Mouse (Mus musculus) thymus, postnatal 10 days (tissue): Measurements from ENCODE around the gene Chd4.
"Not testable (repeated sequence)": the region's sequence is repeated elsewhere in the genome, so short reads cannot be mapped to it uniquely, and the experiment has no call there.

Source experiments
- DNase-seq, 2 experiments: peaks; one replicate each; pipeline ENCODE4 v3.0.0; 2021; ENCODE audit warnings: low spot score in 2 of 2

The Chd4 gene

DNA sequence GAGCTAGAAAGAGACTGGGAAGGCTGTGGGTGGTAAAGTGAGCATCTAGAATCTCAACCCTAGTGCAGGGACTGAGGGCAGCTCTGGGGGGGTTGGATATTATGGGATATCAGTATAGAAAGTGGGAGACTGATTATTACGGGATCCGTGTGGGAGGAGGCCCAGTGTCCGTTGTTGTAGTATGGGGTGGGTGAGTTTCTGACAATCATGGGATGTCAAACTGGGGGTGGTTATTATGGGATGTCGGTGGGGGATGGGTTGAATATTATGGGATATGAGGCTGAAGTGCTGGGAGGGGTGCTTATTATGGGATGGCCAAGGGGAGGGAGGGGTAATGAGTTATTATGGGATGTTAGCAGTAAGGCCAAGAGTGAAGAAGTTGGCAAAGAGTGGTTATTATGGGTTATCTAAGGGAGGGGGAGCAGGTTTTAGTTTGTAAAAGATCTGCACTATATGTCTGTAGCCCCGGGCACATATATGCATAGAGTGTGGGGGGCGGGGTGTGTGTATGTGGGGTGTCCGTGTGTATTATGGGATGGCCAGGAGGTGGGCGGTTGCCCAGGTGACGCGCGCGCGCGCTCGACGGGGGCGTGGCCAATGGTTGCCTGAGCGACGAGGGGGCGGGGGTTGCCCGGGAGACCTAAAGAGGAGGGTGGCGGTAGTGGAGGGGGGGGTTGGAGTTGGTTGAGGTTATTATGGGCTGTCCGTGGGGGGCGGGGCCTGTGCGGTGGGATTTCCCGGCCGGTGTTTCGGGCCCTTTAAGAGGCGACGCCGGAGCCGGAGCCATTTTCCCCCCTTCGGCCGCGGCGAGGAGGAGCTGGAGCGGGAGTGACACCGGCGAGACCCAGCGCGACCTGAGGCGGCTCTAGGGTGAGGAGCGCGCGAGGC, at the start of gene Chd4:
Chd4 (plus strand) TSS at position 591 of the 888 bp plus-strand sequence.
- peak; percentile 92 to 95 for DNase-seq

DNA sequence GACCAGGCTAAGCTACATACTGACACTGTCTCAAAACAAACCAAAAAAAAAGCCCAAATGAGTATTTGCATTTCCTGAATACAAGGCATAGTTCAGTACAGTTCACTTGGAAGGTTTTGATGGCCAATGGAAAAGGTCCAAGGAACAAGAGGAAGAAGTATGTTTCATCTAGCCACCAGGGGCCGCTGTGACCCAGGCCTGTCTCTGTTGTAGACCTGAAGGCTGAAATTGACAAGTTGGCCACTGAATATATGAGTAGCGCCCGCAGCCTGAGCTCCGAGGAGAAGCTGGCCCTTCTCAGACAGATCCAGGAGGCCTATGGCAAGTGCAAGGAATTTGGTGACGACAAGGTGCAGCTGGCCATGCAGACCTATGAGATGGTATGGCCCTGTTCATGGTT, 49.1 kb upstream of the Chd4 start:
- DNase-seq, result peak; percentile 38 to 78

- DNase-seq, result no peak
These were observed 46.1 kb upstream of the Chd4 start, which contains the start of gene Acrbp for GRCm38 (mm10) chr6:125049678-125050077. Acrbp (plus strand) TSS chr6:125049689.

DNA sequence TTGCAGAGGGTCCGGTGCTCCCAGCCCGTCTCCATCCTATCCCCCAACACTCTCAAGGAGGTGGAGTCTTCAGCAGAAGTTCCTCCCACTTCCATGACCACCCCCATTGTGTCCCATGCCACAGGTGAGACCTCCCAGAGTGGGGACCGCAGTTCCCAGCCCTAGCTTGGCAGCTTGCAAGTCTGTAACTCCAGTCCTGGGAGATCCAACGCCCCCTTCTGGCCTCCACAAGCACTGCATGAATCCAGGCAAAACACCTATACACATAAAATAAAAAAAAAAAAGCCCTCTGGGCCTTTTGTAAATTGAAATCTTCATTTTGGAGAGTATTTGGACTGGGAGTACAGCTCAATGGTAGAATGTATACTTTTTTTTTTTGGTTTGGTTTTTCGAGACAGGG, 44.5 kb upstream of the Chd4 start:
- no peak for DNase-seq

GRCm38 (mm10) chr6:125061493-125061892, 34.3 kb upstream of the Chd4 start:
- DNase-seq, result no peak

- no peak for DNase-seq
These were observed 33.3 kb upstream of the Chd4 start for GRCm38 (mm10) chr6:125062511-125062910.

GRCm38 (mm10) chr6:125063906-125064305, 31.9 kb upstream of the Chd4 start:
- DNase-seq, result no peak

- DNase-seq, result not testable (repeated sequence)
These were observed 30.6 kb upstream of the Chd4 start for GRCm38 (mm10) chr6:125065223-125065622.

DNA sequence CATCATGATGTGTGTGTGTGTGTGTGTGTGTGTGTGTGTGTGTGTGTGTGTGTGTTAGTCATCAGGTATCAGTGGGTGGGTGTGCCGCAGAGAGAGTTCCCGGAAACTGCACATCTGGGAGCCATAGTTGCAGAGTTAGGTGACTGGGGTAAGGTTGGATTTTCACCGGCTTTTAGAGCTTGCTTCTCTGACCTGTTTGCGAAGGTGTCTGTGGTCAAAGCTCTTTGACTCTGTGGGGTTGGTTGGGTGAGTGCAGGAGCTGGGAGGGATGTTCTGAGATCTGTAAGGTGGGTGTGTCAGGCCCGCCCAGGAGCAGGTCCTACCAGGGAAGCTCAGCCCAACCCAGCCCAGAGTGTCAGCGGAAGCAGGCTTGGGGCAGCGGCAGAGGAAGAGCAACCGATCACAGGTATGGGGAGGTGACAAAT, 28.2 kb upstream of the Chd4 start, which contains the start of gene Lpar5:
Lpar5 (plus strand) TSS at position 350 of the 425 bp plus-strand sequence.
- no peak for DNase-seq

GRCm38 (mm10) chr6:125071170-125071895, 24.4 kb upstream of the Chd4 start:
- peak; percentile 51 to 62 for DNase-seq

- peak in 1 of 2 experiments; percentile 59 for DNase-seq
These were observed 23.9 kb upstream of the Chd4 start for GRCm38 (mm10) chr6:125071896-125072279.

GRCm38 (mm10) chr6:125073825-125074224, 22.0 kb upstream of the Chd4 start:
- DNase-seq, result peak in 1 of 2 experiments; percentile 29

- no peak for DNase-seq
These were observed 14.4 kb upstream of the Chd4 start for GRCm38 (mm10) chr6:125081394-125081793.

DNA sequence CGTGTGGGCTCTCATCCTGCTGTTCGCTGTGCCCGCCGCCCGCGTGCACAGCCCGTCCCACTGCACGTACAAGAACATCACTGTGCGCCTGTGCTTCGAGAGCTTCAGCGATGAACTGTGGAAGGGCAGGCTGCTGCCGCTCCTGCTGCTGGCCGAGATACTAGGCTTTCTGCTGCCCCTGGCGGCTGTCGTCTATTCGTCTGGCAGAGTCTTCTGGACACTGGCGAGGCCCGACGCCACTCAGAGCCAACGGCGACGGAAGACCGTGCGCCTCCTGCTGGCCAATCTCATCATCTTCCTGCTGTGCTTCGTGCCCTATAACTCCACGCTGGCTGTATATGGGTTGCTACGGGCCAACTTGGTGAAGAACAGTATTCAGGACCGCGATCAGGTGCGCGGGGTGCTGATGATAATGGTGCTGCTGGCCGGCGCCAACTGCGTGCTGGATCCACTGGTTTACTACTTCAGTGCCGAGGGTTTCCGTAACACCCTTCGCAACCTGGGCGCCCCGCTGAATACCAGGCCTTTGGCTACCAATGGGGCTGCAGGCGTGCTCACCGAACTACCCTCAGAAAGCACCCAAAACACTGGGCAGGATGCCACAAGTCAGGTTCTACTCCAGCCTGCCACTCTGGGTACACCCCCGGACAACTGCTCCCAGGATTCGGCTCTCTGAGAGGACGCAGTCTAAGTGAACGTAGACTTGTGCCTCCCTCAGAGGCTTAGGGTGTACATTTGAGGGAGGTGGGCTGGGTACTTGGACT, 13.8 kb upstream of the Chd4 start:
- no peak for DNase-seq

GRCm38 (mm10) chr6:125082801-125083386, 12.9 kb upstream of the Chd4 start:
- no peak for DNase-seq

DNA sequence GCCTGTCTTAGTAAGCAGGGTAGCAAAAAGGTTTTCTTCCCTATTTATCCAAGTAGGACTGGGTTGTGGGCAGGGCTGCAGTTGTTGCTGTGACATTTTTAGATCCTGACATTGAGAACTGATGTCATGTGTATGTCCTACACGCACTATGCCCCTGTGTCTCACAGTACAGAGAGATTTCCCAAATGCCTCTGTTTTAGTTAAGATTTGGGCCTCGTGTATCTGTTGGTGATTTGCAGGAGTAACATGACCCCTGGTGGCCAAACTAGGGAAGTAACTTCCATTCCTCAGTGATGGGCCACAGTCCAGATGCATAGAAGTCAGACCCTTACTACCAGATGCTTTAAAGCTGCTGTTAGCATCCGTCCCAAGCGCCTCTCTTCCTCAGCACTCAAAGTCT, 11.4 kb upstream of the Chd4 start:
- DNase-seq, result peak in 1 of 2 experiments; percentile 72

GRCm38 (mm10) chr6:125087937-125088336, 7.8 kb upstream of the Chd4 start:
- DNase-seq, result no peak

DNA sequence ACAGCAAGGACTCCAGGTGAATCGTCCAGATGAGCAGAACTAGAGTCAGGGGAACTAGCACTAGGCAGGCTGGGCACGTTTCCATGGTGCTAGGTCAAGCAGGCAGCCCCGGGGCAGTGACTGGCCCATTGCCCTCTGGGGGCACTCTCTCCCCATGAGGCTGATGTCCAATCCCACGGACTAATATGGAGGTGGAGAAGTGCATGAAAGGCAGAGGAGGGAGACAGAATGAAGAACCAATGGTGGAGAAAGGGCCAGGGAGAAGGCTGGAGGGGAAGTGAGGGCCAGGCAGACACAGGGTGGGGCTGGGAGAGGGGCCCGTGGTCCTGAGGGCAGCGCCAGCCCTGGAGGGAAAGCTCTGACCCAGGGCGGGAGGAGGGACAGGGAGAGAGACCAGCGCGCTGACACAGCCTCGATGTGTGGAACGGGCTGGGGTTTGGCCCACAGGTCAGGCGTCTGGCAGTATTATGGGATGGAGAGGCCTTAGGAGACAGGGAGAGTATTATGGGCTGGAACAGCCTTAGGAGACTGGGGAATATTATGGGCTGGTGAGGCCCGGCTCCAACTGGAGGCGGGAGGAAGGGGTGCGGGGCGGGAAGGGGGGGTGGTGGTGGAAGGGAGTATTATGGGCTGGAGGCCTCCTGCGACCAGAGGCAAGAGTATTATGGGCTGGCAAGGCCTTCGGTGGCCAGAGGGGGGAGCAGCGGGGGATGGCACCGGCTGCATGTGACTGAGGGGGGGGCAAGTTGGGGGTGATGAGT, 7.0 kb upstream of the Chd4 start:
- peak in 1 of 2 experiments; percentile 44 for DNase-seq

DNA sequence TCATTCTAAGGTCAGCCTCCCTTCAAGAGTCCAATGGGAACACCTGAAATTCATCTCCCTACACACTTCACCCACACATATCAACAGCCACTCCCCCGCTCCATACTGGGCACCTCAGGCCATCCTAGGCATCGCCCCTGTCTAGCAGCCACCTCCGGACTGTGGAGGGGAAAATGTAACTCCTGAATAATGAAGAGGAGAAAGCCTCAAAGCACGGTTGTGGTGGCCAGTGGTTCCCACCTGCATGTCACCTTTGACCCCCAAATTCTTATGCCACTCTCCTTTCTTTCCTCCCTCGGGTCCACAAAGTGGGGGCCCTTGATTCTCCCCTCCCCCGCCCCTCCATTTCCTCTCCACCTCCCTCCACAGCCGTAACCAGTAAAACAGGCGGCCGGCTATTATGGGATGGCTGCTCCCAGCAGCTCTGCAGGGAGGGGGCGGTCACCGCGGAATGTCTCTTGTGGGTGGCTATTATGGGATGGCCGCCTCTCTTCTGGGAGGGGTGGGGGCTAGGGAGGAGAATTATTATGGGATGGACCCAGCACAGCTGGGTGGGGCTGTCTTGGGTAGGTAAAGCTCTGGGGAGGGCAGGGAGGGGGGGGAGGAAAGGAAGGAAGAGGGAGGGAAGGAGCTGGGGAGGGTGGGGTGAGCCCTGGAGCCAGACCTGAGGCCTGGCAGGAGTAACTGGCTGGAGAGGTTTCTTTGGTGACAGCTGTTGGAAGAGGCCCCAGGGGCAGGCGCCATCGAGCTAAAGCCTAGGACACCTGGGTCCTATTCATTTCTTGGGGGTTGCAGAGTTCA, 6.1 kb upstream of the Chd4 start:
- DNase-seq, result peak; percentile 72 to 78
